Mouse (Mus musculus) urinary bladder, postnatal 25 days (tissue): ENCODE measurements around the gene Tmem101.
A peak's percentile ranks its signal among the peaks of the same experiment; 100 is the strongest.
"Not testable (repeated sequence)": the region's sequence is repeated elsewhere in the genome, so short reads cannot be mapped to it uniquely, and the experiment has no call there.

Experiments used
- DNase-seq: peaks from one replicate; pipeline ENCODE4 v3.0.0; 2022; ENCODE audit warnings: low spot score

The Tmem101 gene

DNA sequence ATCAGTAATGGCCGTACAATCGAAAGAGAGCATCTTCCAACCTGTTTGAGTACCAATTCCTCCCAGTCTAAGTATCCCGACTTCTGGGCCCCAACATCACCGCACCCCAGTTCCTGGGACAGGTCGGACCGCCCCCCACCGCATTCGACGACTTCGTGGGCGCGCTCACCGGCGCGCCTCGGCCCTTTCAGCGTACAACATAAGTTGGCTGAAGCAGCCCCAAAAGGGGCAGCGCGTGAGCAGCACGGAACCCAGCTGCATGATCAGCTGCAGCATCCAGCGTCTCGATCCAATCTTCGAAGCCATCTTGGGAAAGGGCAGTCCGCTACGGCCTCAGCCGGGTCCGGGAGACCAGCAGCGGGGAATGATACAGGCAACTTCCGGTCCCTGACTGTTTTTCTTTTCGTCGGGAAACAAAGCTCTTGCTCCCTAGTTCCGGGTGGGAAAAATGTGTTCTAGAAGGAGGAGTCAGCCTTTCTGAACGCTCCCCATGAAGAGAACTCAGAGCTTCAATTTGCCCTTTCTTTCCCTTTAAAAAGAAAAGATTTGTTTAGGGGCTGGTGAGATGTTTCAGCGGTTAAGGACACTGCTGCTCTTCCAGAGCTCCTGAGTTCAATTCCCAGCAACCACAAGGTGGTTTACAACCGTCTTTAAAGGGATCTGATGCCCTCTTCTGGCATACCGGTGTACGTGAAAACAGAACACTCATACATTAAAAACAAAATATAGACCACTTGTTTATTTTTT is at the start of gene Tmem101:
Tmem101 (minus strand) TSS at position 366 of the 747 bp plus-strand sequence.
- peak; percentile 86 for DNase-seq

DNA sequence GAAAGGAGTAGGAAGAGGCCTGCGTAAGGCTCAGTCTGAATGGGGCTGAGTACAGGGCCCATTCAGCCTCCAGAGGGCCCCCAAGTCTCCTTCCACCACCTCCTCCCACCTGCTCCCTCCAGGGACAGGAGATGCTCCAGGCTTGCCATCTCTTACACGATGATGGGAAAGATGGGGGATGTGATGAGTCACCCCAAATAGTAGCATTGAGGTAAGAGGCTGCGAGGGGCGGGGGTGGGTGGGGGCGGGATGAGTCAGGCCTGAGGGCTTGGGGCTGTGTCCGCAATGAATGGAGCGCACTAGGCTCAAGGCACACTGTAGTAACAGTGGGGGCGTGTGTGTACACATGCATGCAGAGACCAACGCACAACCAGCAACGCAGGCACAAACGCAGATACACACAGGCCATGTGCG is 45.2 kb upstream of the Tmem101 start:
- DNase-seq: no peak

DNA sequence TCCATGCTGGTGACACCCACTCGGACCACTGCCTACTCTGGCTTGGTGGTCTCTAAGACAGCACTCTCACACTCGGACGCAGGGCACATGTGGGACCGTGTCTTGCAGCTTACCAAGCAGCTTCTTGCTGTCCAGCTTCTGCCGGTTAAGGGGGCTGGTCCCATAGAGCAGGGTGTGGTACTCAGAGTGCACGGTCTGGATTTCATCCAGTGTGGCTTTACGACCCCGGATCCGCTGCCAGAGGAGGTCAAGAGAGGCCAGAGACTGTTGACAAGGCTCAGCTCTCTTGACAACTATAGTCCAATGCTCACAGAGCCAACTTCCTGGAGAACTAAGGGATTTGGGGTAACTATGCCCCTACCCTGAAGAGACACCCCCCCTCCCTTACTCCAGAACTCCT is 43.7 kb upstream of the Tmem101 start:
- DNase-seq: no peak

DNA sequence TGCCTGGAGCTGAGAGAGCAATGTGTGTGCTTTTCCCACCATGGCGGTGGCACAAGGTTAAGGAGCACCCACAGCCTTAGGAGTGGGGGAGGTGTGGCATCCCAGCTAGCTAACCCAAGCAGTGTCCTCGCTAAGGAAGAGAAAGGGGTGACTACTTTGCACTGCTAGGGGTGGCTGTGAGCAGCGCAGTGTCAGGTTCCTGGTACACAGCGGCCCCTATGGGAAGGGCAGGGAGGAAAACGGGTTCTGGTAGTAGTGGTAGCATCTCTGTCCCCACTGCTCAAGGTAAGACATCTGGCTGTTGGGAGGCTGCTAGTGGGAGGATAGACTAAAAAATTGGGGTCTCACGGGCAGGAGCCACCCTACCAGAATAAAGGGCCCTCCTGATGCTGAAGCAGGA is 42.0 kb upstream of the Tmem101 start:
- DNase-seq: no peak

DNA sequence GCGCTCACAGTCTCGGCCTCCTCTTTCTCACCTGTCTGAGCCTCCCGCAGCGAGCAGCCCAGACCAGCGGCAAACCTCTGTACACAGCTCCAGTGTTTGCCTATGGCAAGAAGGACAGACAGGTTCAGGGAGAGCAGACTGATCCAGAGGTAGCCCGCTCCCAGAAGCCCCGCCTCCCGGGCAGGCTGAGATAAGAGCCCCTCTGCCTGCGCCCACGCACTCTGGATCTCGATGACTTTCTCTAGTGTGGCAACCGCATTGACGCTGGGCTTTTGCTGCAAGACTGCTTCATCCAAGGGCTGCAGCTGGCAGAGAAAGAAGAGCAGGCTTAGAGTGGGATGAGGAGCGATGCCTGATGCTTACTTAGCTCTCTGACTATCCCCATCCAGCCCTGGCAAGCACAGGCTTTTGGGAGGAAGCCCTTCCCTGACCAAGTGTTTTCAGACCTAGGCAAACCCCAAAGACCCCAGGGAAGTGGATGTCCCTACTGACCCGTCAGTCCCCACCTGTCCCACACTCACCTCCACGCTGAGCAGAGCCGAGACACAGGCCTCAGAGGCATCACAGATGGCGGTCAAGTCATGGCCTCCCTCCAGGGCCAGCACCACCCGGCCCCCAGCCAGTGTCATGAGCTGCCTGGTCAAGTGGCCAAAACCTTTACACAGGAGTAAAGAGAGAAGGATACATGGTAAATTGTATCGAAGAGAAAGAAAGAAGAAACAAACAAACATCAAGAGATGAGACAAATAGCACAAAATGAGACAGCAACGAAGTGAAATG is 40.0 kb upstream of the Tmem101 start:
- no peak for DNase-seq

DNA sequence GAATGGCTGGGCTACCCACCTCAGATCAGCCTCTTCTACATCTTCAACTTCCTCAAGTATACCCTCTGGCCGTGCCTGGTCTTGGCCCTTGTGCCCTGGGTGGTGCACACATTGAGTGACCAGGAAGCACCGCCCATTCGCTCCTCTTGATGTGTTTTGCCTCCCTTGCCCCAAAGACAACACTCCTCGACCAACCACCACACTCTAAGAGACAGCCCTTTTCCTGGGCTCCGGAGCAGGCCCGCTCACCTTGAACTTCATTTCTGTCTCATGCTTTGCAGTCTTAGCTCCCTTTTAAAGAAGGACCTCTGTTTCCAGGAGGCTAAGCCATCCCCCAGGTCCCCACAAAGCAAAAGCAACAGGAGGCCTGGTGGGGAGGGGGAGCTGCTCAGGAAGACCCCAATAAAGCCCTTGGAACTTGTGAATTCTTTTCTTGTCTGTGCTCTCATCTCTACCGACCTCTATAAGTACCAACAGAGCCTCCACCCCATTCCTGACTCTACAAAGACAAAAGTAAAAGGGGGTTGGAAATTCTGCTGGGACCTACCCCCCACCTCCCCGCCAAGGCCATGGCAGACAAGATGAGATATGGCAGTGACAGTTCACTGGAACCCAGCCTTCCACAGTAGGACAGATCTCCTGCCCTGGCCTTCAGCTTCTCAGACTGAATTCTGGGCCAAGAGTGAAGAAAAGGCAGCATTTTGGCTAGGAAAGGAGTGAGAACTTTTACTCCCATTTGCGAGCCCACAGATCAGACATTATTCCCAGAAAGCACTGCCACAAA is 37.6 kb upstream of the Tmem101 start:
- no peak for DNase-seq

DNA sequence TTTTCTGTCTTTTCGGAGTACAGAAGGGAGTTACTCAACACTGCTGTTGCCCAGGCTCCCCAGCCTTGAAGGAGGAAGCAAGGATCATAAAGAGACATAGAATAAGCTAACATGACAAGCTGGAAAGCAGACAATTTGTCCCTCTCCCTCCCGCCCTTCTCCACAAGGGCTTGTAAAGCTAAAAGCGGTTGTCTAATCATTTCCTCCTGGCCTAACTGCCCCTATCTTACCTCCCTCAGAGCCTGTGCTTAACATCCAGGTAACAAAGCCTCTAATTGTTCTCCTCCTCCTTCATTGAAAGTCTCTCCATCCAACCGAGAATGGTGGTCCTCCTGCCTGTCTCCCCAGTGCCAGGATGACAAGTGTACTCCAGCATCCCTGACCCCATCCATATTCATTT is 34.6 kb upstream of the Tmem101 start:
- DNase-seq: no peak

DNA sequence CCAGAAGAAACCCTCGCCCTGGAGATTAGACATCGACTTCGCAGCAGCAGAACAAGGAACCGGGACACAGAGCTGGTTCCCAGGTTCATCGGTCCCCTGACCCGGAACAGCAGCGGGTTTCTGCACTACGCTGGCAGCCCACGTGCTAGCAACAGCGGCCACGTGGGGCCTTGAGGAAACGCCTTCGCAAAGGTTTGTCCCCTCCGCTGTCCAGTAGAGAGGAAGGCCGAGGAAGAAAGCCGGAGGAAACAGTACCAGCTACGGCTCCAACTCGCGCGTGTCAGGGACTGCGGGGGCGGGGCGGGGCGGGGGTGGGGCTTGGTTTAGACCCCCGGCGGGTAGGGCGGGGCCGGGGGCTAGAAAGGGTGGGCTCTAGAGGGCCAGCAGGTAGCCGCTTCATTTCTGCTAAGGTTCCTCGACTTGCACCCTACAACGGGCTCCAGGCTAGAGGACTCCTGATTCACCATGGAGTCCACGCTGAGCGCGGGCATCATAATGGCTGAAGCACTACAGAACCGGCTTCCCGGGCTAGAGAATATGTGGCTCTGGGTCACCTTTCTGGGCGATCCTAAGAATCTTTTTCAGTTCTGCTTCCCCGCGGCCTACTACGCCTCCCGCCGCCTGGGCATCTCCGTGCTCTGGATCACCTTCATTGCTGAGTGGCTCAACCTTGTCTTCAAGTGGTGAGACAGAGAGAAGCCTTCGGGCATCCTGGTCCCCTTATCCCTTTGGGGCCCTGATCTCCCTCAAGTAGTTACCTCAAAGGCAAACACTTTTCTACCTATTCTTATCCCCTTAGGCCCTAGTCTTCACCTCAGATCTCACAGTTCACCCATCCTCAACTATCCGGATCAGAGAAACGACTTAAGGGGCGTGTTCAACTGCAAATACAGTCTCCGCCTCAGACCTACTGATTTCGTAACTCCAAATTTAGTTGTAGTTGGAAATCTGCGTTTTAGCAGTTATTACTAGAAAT is 33.5 kb upstream of the Tmem101 start, which contains the start of gene G6pc3:
G6pc3 (plus strand) TSS at position 160 of the 976 bp plus-strand sequence.
- DNase-seq: peak; percentile 85

DNA sequence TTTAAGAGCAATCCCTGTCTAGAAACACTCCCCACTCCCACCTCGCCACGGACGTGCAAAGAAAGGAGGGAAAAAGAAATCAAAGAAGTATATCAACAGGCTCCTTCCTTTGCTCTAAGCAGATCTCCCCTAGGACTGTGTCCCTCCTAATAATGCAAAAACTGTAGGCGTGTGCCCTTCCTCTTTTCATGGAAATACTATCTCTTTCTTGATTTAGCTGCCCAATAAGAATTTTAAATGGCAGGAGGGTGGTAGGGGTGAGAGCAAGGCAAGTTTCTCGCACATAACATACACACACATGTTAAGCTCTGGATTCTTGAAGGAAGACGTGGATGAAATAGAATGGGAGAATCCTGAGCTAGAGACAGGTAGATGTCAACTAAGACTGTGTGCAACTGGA is 32.8 kb upstream of the Tmem101 start:
- no peak for DNase-seq

DNA sequence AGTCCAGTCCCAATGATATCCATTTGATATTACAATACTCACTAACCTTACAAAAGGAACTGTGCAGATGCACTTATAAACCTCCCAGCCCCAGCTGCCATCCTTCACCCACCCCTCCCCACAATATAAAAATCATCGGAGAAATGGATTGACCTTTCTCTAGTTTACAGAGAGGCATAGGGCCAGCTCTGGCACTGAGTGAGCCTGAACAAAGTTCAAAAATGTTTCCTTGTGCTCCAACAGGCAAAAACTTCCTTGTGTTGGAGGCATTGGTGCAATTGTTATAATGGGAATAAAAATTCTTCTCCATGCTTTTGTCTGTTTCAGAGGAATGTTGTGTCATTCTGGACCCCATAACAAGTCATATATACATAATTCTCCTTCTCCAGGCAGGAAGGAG is 30.0 kb upstream of the Tmem101 start:
- DNase-seq: no peak

DNA sequence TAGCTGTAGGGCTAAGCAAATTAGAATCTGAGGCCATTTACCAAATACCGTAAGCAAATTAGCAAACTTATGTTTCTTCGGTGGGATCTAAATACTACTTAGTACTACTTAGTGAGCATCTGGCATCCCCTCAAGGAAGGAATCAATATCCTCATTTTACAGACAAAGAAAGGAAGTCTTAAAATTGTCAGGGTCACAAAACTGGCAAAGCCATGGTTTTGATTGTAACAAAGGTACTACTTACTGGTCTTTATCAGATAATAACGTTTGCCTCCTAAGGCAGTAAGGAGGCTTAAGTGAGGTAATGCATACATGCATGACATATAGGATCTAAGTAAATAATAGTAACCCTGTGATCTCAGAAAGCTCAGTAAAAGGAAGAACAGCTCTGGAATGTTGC is 29.5 kb upstream of the Tmem101 start:
- no peak for DNase-seq

DNA sequence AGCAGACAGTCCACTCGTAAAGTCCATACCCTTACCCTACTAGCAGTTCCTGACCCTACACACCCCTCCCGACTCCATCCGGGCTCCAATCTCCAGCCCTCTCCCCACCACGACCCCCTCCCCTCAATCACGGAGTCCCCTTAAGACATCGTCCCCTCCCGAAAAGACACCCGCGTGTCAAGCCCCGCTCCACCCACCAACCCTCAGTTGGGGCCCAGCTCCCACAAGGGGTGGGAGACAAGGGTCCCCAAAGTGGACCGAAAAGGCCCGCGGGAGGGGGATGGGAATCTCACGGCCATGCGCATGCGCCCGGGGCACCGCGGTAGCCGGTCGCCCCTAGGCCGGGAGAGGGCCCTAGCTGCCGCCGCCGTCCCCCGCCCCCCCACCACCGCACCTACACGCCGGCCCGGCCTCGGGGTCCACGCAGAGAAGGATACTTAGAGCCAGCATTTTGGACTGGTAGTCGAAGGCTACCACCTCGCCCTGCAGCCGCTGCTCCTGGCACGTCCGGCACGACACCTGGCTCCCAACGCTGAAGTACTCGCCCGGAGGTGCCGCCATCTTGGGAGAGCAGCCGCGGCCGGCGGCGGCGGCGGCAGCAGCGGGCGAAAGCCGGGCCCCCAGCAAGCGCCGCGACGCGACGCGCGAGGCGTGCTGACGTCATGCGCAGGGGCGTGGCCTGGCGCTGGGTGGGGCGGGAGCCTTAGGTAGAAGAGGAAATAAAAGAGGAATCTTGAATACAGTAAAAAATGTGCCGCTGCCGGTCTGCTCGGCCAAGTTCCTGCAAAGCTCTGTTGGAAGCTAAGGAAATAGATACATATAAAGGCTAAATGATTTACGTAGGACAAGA is 28.7 kb upstream of the Tmem101 start, which contains the start of gene Lsm12:
Lsm12 (minus strand) TSS at position 651 of the 850 bp plus-strand sequence.
- DNase-seq: peak; percentile 99

DNA sequence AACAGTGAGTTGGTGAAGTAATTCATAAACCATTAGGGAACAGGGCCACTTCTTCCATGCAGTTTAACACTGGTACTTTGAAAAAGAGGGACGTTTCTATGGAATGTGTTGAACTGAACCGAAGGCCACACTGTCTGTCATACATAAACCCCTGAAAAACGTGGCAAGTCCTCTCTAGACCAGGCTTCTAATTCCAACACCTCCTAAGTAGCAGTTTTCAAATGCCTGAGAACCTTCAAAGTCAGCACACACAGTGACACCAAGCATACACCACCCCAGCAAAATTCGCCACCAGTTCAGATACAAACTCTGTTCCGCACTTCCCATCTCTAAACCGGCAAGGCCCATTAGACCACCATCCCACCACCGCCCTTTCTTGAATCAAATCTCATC is 28.0 kb upstream of the Tmem101 start:
- no peak for DNase-seq

DNA sequence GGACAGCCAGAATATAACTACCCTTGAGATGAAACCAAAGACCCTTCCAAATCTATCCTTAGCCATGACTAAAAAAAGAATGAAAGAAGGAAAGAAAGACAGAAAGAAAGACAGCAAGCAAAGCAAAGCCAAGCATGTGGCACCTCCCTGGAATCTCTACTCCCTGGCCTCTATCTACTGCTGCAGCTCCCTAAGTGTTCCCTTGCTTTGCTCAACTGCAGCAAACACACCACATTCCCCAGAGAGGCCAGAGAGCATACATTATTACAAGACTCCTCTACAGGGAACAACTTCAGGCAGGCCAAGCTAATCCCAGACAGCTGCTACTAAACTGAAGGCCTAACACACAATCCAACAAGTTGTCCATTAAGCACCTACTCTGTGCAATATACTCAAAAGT is 23.6 kb upstream of the Tmem101 start:
- no peak for DNase-seq

DNA sequence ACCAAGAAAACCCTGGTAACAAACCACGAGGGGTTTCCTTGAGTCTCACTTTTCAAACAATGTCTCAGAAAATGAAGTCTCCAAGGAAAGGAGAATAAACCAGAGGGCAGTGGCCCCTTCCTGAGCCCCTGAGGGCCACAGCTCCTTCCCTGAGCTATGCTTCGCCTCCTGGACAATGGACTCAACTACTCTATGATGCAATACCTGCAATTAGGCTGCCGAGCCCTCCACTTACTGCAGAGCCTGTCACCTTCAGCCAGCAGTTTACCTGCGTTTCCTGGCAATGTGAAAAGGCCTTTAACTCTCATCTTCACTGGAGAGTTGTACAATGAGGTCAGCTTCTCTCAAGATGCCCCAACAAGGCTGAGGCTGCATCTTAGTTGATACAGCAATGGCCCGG is 12.5 kb upstream of the Tmem101 start:
- no peak for DNase-seq

DNA sequence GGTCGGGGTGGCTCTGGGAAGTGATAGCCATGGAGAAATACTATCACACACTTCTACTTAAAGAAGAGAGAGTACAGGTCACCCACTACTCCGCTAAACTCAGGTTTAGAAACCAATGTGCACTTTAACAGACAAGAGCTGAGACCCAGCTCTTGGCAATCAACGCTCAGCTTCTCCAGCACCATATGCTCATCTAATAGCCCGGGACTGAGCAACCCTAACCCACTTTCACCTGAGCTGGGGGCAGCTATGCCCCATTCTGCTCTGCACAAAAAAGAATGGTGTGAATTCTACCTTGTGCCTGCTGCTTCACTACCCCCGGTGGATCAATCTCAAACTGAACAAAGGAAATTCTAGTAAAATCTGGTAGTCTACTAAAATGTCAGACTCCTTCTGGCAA is 11.3 kb upstream of the Tmem101 start:
- DNase-seq: no peak

DNA sequence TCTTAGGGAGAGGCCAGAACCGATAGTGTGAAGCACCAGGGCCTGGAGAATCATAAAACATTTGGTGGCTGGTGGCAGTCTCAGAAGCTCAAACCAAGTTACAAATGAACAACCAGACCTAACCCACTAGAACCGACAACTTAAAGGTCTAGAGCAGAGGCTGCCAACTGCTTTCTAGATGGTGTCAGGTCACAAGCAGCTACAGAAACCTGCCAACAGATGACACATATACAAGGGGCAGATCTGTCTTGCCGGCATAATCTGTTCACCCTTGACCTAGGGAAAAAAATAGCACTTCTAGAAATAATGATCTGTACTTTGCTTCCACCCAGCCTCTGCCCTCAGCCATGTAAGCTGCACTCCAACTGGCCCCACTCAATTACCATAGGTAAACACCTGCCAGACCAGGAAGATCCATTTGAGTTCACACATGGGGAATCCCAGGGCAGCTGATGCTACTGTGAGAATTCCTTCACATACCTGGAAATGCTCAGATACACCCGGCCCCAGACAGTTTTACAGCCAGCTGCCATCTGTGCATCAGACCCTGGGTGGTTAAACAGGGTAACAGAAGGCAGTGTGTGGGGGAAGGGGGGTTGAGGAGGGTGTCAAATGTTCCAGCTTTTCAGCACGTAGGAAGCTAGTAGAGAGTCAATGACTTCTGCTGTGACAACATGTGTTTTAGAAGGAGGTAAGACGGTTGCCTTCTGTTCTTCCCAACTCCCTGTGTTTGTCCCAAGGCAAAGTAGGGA is 9.9 kb upstream of the Tmem101 start:
- no peak for DNase-seq

DNA sequence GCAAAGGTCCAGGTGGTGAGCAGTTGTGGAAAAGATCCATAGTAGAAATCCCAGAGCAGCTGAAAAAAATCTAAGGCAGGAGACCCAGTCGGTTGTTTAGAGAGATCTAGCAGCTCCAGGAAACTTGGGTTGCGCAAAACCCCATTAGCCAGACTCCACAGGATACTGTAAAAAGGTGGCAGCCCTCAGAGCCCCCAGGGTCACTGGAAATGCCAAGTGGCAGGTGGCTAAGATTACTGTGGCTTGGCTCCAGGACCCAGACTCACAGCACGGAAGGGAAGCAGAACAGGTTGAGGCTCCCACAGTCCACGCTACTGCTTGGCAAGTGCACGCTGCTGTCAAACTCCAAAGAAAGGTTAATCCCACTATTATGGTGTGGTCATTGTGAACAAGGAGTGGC is 3.6 kb upstream of the Tmem101 start:
- DNase-seq: no peak

DNA sequence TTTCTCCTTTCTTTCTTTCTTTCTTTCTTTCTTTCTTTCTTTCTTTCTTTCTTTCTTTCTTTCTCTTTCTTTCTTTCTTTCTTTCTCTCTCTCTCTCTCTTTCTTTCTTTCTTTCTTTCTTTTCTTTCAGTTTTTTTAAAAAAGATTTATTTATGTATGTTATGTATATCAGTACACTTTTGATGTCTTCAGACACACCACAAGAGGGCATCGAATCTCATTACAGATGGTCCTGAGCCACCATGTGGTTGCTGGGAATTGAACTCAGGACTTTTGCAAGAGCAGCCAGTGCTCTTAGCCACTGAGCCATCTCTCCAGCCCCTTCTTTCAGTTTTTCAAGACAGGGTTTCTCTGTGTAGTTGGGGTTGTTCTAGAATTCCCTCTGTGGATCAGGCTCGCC is 1.8 kb upstream of the Tmem101 start:
- not testable (repeated sequence) for DNase-seq

DNA sequence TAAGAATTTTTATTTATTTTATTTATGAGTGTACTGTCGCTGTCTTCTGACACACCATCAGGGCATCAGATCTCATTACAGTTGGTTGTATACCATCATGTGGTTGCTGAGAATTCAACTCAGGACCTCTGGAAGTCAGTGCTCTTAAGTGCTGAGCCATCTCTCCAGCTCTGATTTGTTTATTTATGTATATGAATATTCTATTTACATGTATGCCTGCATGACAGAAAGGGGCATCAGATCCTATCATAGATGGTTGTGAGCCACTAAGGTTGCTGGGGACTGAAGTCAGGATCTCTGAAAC is 534 bp upstream of the Tmem101 start:
- no peak for DNase-seq
